Mouse (Mus musculus) right cerebral cortex, postnatal 36 days (tissue): ENCODE data around the gene Gm13698.
"Not testable (repeated sequence)": the region's sequence is repeated elsewhere in the genome, so short reads cannot be mapped to it uniquely, and the experiment has no call there.

ENCODE experiments used
- DNase-seq, 2 experiments: peaks; one replicate each; pipeline ENCODE4 v3.0.0; 2022; ENCODE audit warnings: low spot score in 2 of 2, mixed read lengths in 1 of 2

The Gm13698 gene

DNA sequence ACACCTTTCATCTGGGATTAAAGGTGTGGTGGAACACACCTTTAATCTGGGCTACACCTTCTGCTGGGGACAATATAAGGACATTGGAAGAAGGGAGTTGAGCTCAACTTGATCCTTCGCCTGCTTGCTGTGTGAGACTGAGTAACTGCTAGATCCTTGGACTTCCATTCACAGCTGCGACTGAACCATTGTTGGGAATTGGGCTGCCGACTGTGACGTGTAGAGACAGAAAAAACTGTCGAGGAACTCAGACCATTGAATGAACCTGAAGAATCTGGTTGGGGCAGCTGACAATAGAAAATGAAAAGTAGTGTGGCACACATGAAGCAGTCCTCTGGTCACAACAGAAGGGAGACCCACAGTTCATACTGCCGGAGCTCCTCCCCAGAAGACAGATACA is at the start of gene Gm13698:
Gene Gm13698 (plus strand): TSS at position 301 of the 400 bp plus-strand sequence.
- DNase-seq, result not testable (repeated sequence)

DNA sequence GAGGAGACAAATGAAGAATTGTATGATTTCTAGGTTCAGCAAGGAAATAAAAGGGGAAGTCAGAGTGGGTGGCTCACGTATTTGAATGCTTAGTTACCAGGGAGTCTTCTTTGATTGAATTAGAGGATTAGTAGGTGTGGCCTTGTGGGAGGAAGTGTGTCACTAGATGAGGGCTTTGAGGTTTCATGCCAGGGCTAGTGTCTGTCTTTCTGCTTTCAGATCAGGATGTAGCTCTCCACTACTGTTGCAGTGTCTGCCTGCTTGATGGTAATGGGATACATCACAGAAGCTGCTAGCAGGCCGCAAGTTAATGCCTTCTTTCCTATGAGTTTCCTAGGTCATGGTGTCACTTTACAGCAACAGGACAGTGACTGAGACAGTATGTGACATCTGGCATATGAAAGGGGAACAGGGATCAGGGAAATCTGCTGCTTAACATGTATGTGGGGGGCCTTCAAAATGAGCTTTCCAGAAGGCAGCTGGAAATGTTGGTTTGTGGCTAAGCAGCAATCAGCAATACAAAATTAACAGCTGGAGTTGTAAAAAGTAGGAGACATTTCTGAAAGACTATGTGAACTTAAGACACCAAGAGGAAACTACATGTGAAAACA is 25.9 kb upstream of the Gm13698 start:
- no peak for DNase-seq

DNA sequence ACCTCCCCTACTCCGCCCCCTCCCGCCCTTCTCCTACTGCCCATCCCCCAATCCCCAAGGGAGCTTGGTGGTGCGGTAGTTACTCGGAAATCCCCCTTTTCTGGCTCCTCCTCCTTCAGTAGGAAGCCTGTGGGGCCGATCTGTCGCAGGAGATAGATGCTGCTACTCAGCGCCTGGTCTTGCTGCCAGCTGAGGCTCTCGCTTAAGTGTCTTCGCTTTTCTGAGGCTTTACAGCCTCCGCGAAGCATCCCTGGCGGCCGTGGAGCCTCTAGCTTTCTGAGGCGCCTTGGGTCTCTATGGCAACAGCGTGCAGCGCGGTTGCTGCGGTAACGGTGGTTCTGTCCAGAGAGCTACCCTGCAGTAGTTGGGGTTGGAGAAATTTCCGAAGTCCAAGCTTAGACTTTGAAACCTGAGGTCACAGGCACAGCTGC is 14.5 kb upstream of the Gm13698 start, which contains the start of gene Zswim2:
Gene Zswim2 (minus strand): TSS at position 298 of the 431 bp plus-strand sequence.
- DNase-seq, result peak; percentile 92 to 93

DNA sequence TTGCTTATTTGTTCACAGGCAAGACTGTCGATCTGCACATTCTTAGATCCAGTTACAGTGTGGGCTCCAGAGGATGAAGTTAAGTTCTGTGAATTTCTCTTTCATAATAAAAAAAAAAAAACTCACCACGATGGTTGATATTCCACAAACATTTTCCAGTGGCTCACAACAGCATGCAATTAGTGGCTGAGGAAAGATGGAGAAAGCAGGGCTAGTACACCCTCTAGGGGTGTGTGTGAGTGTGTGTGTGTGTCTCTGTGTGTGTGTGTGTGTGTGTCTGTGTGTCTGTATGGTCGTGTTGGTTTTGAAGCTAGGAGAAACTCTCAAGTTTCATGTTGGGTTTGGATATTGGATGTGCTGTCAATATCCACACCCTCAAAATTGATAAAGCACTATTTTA is 14.1 kb upstream of the Gm13698 start:
- no peak for DNase-seq

DNA sequence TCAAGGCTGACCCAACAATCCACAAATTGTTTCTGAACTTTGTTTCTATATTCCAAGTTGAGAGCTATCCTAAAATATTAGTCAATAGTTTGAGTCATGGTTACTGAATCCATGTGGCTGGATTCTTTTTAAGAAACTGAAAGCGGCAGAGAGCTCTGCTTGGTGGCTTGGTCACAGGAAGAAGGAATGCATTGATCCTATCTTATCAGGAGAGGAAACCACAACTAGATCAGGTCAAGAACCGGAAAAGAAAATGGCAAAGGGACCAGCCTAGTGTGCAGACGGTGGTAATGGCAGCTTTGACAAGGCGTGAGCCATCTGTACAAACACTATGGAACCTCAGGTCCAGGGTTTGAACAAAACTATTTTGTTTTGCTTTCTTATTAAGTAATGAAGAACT is 13.7 kb upstream of the Gm13698 start:
- DNase-seq, result no peak

DNA sequence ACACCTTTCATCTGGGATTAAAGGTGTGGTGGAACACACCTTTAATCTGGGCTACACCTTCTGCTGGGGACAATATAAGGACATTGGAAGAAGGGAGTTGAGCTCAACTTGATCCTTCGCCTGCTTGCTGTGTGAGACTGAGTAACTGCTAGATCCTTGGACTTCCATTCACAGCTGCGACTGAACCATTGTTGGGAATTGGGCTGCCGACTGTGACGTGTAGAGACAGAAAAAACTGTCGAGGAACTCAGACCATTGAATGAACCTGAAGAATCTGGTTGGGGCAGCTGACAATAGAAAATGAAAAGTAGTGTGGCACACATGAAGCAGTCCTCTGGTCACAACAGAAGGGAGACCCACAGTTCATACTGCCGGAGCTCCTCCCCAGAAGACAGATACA is 5.7 kb downstream of the Gm13698 start, which contains the start of gene Gm13693:
Gene Gm13693 (plus strand): TSS at position 301 of the 400 bp plus-strand sequence.
- DNase-seq, result not testable (repeated sequence)

DNA sequence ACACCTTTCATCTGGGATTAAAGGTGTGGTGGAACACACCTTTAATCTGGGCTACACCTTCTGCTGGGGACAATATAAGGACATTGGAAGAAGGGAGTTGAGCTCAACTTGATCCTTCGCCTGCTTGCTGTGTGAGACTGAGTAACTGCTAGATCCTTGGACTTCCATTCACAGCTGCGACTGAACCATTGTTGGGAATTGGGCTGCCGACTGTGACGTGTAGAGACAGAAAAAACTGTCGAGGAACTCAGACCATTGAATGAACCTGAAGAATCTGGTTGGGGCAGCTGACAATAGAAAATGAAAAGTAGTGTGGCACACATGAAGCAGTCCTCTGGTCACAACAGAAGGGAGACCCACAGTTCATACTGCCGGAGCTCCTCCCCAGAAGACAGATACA is 11.5 kb downstream of the Gm13698 start, which contains the start of gene Gm13695:
Gene Gm13695 (plus strand): TSS at position 301 of the 400 bp plus-strand sequence.
- not testable (repeated sequence) for DNase-seq

DNA sequence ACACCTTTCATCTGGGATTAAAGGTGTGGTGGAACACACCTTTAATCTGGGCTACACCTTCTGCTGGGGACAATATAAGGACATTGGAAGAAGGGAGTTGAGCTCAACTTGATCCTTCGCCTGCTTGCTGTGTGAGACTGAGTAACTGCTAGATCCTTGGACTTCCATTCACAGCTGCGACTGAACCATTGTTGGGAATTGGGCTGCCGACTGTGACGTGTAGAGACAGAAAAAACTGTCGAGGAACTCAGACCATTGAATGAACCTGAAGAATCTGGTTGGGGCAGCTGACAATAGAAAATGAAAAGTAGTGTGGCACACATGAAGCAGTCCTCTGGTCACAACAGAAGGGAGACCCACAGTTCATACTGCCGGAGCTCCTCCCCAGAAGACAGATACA is 17.3 kb downstream of the Gm13698 start, which contains the start of gene Gm13696:
Gene Gm13696 (plus strand): TSS at position 301 of the 400 bp plus-strand sequence.
- DNase-seq, result not testable (repeated sequence)

DNA sequence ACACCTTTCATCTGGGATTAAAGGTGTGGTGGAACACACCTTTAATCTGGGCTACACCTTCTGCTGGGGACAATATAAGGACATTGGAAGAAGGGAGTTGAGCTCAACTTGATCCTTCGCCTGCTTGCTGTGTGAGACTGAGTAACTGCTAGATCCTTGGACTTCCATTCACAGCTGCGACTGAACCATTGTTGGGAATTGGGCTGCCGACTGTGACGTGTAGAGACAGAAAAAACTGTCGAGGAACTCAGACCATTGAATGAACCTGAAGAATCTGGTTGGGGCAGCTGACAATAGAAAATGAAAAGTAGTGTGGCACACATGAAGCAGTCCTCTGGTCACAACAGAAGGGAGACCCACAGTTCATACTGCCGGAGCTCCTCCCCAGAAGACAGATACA is 23.1 kb downstream of the Gm13698 start, which contains the start of gene Gm13694:
Gene Gm13694 (plus strand): TSS at position 301 of the 400 bp plus-strand sequence.
- not testable (repeated sequence) for DNase-seq

DNA sequence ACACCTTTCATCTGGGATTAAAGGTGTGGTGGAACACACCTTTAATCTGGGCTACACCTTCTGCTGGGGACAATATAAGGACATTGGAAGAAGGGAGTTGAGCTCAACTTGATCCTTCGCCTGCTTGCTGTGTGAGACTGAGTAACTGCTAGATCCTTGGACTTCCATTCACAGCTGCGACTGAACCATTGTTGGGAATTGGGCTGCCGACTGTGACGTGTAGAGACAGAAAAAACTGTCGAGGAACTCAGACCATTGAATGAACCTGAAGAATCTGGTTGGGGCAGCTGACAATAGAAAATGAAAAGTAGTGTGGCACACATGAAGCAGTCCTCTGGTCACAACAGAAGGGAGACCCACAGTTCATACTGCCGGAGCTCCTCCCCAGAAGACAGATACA is 28.9 kb downstream of the Gm13698 start, which contains the start of gene Gm13697:
Gene Gm13697 (plus strand): TSS at position 301 of the 400 bp plus-strand sequence.
- not testable (repeated sequence) for DNase-seq

DNA sequence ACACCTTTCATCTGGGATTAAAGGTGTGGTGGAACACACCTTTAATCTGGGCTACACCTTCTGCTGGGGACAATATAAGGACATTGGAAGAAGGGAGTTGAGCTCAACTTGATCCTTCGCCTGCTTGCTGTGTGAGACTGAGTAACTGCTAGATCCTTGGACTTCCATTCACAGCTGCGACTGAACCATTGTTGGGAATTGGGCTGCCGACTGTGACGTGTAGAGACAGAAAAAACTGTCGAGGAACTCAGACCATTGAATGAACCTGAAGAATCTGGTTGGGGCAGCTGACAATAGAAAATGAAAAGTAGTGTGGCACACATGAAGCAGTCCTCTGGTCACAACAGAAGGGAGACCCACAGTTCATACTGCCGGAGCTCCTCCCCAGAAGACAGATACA is 34.8 kb downstream of the Gm13698 start, which contains the start of gene Gm13691:
Gene Gm13691 (plus strand): TSS at position 301 of the 400 bp plus-strand sequence.
- not testable (repeated sequence) for DNase-seq

DNA sequence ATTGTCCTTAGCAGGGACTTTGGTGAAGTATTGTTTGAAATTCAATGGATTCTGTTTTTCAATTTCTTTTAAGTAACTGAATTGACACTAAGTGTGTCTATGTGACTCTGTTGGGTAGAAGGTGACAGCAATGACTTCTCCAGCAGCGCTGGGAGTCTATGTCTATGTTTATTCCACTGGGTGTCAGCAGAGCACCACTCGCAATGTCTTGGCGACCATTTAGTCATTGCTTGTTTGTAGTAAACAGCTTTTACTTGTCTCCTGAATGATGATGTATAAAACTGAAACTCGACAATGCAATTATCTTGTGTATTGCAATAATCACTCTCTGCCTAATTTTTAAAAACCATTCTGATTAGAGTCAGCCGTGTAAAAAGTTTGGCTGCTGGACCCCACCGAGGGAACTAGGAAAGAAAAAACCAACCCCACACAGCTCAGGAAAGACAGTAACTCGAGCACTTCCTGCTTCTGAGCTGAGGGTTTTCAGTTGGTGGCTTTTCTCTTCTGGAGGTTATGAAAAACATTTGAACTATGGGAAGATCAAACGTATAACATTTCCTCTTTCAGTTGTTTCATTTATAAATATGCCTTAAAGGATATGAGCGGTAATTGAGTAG is 38.3 kb downstream of the Gm13698 start:
- not testable (repeated sequence) for DNase-seq

DNA sequence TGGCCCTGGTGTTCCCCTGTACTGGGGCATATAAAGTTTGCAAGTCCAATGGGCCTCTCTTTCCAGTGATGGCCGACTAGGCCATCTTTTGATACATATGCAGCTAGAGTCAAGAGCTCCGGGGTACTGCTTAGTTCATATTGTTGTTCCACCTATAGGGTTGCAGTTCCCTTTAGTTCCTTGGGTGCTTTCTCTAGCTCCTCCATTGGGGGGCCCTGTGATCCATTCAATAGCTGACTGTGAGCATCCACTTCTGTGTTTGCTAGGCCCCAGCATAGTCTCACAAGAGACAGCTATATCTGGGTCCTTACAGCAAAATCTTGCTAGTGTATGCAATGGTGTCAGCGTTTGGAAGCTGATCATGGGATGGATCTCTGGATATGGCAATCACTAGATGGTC is 39.0 kb downstream of the Gm13698 start:
- DNase-seq, result not testable (repeated sequence)
